Mouse (Mus musculus) lung, postnatal 0 days (tissue): ENCODE data around the gene Hpcal4. TPM values are rescaled to one million over a fixed set of nuclear protein-coding genes. Genes with fewer than 3 reads are reported as not detected.

Source experiments
- ATAC-seq: fragments of 200-750 bp; cut with Nextera tagmentation; 2 replicates; pipeline ENCODE4 v1.8.0; 2017; ENCODE audit warnings: moderate library complexity
- DNase-seq: peaks from one replicate; pipeline ENCODE4 v3.0.0-alpha.2; 2016; ENCODE audit warnings: low spot score
- H3K27ac ChIP-seq: fragments of 300-500 bp; sonication (generic); 2 replicates; pipeline ENCODE4 v1.5.1; 2014; ENCODE audit warnings: antibody characterized with exemption, mild to moderate bottlenecking, low read length, mixed read lengths
- H3K27me3 ChIP-seq: fragments of 300-500 bp; sonication (generic); replicated peaks from 2 replicates; pipeline ENCODE4 v1.6.1; 2014; ENCODE audit warnings: low read length, mixed read lengths; ENCODE audit not compliant: insufficient read depth
- H3K36me3 ChIP-seq: fragments of 300-500 bp; sonication (generic); 2 replicates; pipeline ENCODE4 v1.6.1; 2014; ENCODE audit warnings: low read length, mixed read lengths; ENCODE audit not compliant: insufficient read depth
- H3K4me1 ChIP-seq: fragments of 300-500 bp; sonication (generic); 2 replicates; pipeline ENCODE4 v1.6.1; 2014; ENCODE audit warnings: antibody characterized with exemption, low read depth, low read length, mixed read lengths; ENCODE audit not compliant: insufficient read depth
- H3K4me2 ChIP-seq: fragments of 300-500 bp; sonication (generic); replicated peaks from 2 replicates; pipeline ENCODE4 v1.6.1; 2014; ENCODE audit warnings: low read depth, mild to moderate bottlenecking, low read length, moderate library complexity, mixed read lengths
- H3K4me3 ChIP-seq: fragments of 300-500 bp; sonication (generic); 2 replicates; pipeline ENCODE4 v1.5.1; 2014; ENCODE audit warnings: low read depth, low read length
- H3K9ac ChIP-seq: fragments of 300-500 bp; sonication (generic); replicated peaks from 2 replicates; pipeline ENCODE4 v1.6.1; 2014; ENCODE audit warnings: low read depth, mild to moderate bottlenecking
- H3K9me3 ChIP-seq: fragments of 300-500 bp; sonication (generic); 2 replicates; pipeline ENCODE4 v1.6.1; 2016; ENCODE audit warnings: low read length, mixed read lengths
- CTCF ChIP-seq: IDR thresholded peaks from 2 replicates; pipeline ENCODE4 v1.5.1; 2016; ENCODE audit warnings: antibody characterized with exemption, mild to moderate bottlenecking
- EP300 ChIP-seq: IDR thresholded peaks from 2 replicates; pipeline ENCODE4 v1.6.1; 2016; ENCODE audit warnings: antibody characterized with exemption, mild to moderate bottlenecking, control low read depth
- WGBS: fragments of 180-500 bp; shearing (Covaris S2); extraction: QIAGEN DNeasy Blood & Tissue Kit; methylation state at CpG from one replicate; pipeline ENCODE4 v1.1.7; 2014; 5-methylcytosine and 5-hydroxymethylcytosine counted together
- polyA plus RNA-seq: library from polyadenylated mRNA; unstranded; fragments of >200 nt; fragmentation: Nextera tagmentation; extraction: Ambion mirVana; gene quantifications from 2 replicates; pipeline ENCODE4 v1.2.1, GENCODE M21; 2015

The Hpcal4 gene
- polyA plus RNA-seq, 1 experiment from 2014 or later: 0.20 TPM

DNA sequence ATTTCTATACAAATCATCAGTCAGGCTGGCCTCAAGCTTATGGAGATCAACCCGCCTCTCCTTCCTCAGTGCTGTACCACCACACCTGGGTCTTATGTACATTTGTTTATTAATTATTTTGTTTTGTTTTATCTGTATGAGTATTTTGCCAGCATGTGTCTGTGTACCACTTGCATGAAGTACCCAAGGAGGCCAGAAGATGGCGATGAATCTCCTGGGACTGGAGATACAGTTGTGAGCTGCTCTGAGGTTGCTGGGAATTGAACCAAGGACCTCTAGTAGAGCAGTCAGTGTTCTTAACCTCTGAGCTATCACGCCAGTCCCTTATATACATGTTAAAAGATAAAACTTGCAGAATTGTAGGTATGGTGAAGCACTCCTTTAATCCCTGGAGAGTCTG, 40.3 kb downstream of the Hpcal4 start:
- no peaks in the 10 kb centered on the region for H3K27me3 ChIP-seq
- TF ChIP-seq EP300 (no peak), CTCF (peak; percentile 60)
- no peak overlapping the region for H3K4me2 ChIP-seq
- no peak overlapping the region for H3K27ac ChIP-seq
- H3K4me1 ChIP-seq: peaks cover under 1% of the 10 kb centered on the region; the same call in 1 of the 2 replicates
- DNase-seq: peak; percentile 21
- ATAC-seq: no peak
- no peak overlapping the region for H3K4me3 ChIP-seq
- 56% methylated on average over 3 of the region's 3 CpGs for WGBS
- no peaks in the 10 kb centered on the region for H3K9me3 ChIP-seq
- H3K9ac ChIP-seq: no peak overlapping the region
- no peaks in the 10 kb centered on the region for H3K36me3 ChIP-seq

DNA sequence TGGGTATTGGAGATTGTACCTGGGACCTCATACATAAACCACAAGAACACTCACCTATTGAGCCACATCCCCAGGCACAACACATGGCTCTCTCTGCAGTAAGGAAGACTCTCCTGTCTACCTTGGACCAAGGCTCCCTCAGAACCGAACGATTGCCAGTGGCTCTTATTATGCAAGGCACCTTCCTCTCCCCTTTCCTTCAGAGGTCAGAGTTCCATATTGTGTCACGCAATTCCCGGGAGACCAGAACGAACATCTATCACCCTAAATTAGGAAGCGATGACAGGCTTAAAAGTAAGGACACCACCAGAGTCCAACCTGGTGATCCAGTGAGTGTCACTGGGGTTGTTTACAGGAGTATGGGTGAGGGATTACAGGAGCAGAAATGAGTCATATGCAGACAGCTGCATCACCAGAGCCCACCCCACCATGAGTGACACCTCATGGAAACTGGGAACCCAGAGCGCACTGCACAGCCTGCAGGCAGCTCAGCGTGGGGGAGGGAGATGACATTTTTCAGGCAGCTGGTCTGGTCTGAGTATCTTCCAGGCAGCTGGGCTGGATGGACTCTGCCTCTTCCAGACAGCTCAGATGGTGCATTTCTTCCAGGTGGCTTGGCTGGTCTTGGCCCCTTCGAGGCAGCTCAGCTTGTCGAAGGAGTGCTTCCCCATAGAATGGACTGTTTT, 42.8 kb downstream of the Hpcal4 start:
- Histone ChIP-seq H3K4me3 (no peak overlapping the region), H3K4me1 (peaks cover 5% of the 10 kb centered on the region; the same call in 1 of the 2 replicates), H3K9ac (no peak overlapping the region), H3K4me2 (no peak overlapping the region), H3K36me3 (no peaks in the 10 kb centered on the region), H3K27me3 (no peaks in the 10 kb centered on the region), H3K9me3 (no peaks in the 10 kb centered on the region), H3K27ac (no peak overlapping the region)
- WGBS: 36% methylated on average over 10 of the region's 10 CpGs
- peak; percentile 70 for DNase-seq
- ATAC-seq: peak; percentile 47
- TF ChIP-seq EP300: peak; percentile 56
- TF ChIP-seq CTCF: no peak

DNA sequence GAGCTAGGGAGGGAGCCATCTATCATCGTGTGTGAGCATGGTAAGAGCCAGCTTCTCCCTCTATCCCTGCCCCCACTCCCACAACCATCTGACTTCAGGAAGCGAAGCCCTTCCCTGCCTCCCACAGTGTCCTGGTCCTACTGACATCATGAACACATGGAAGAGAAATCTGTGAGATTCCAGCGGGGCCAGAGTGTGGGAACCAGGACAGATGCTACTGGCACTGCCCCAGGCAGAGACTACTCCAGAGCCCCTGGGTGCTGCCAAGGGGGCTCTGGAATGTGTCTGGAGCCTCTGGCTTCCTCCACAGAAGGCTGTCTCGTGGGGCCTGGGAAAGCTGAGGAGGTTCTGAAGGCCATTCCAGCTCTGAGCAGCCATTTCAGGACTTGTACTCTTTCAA, 44.7 kb downstream of the Hpcal4 start:
- Histone ChIP-seq H3K27me3 (no peaks in the 10 kb centered on the region), H3K4me2 (no peak overlapping the region), H3K9ac (no peak overlapping the region), H3K9me3 (no peaks in the 10 kb centered on the region), H3K27ac (peak overlapping the region; percentile 60; the same call in 1 of the 2 replicates), H3K36me3 (no peaks in the 10 kb centered on the region), H3K4me1 (peaks cover 5% of the 10 kb centered on the region; the same call in 1 of the 2 replicates), H3K4me3 (no peak overlapping the region)
- 24% methylated on average over 4 of the region's 4 CpGs for WGBS
- TF ChIP-seq EP300 (no peak), CTCF (no peak)
- peak; percentile 58 for ATAC-seq
- peak; percentile 72 for DNase-seq

DNA sequence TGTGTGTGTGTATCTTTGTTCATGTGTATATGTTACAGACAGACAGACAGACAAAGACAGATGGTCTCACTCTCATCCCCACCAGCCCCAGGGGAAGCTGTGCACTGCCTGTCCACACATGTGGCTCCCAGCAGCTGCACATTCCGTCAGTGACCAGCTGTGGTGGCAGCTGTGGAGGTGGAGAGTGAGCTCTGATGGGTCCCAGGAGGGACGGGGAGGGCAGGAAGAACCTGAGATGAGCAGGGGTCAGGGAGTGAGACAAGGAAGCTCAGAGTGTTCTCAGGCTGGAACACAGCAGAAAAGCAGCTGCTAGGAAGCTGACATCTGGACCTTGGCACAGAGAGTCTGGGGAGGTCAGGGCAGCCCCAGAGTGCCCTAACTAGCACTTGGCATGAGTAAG, 45.2 kb downstream of the Hpcal4 start:
- 32% methylated on average over 2 of the region's 2 CpGs for WGBS

DNA sequence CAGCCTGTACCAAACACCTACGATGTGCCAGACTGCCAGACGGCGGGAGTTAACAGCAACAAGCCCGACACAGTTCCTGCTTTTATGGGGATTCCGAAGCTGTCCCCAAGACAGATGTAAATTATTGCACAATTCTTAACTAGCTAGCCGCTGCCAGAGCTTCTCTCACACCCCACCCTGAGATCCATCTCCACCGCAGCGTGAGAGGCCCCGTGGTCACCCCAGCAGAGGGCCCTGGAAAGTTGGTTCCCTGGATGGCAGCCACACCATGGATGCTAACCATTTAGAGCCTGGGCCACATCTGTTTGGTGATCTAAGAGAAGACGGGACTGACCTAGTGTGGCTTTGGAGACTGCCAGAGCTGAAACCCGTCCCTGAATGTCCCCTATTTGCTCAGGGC, 46.1 kb downstream of the Hpcal4 start:
- H3K4me1 ChIP-seq: peaks cover 5% of the 10 kb centered on the region; the same call in 1 of the 2 replicates
- no peak overlapping the region; the same call in 1 of the 2 replicates for H3K27ac ChIP-seq
- no peak overlapping the region for H3K4me3 ChIP-seq
- ATAC-seq: peak; percentile 11
- peaks cover 10% of the 10 kb centered on the region for H3K27me3 ChIP-seq
- H3K9me3 ChIP-seq: no peaks in the 10 kb centered on the region
- no peak overlapping the region for H3K9ac ChIP-seq
- no peak for TF ChIP-seq CTCF
- no peak for TF ChIP-seq EP300
- H3K4me2 ChIP-seq: no peak overlapping the region
- 49% methylated on average over 11 of the region's 11 CpGs for WGBS
- H3K36me3 ChIP-seq: no peaks in the 10 kb centered on the region
- DNase-seq: peak; percentile 76

More for the DNA sequence above, 45.2 kb downstream of the Hpcal4 start:
- DNase-seq: peak; percentile 88
- peaks cover 5% of the 10 kb centered on the region; the same call in 1 of the 2 replicates for H3K4me1 ChIP-seq
- H3K36me3 ChIP-seq: no peaks in the 10 kb centered on the region
- no peak overlapping the region for H3K4me3 ChIP-seq
- H3K27me3 ChIP-seq: peaks cover 4% of the 10 kb centered on the region; the same call in 1 of the 2 replicates
- H3K4me2 ChIP-seq: no peak overlapping the region
- no peak overlapping the region for H3K9ac ChIP-seq
- peak; percentile 85 for ATAC-seq
- peak overlapping the region; percentile 60; the same call in 1 of the 2 replicates for H3K27ac ChIP-seq
- TF ChIP-seq CTCF (no peak), EP300 (peak; percentile 80; the same call in 1 of the 2 replicates)
- no peaks in the 10 kb centered on the region for H3K9me3 ChIP-seq

DNA sequence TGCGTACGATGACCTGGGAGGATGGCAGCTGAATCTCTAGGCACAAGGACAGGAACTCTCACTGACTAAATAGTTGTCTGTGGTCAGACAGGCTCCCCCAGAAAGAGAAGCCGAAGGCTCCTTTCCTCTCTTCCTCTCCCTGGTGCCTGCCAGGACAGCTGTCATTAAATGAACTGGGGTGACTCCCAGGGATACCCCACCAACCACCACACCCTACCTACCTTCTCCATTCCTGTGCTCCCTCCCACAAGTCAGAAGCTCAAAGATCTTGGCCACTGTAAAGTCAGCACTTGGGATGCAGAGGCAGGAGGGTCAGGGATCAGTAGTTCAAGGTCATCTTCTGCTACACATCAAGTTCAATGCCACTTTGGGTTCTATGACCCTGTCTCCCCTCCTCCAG, 49.8 kb downstream of the Hpcal4 start:
- H3K36me3 ChIP-seq: no peaks in the 10 kb centered on the region
- H3K4me3 ChIP-seq: no peak overlapping the region
- no peak for ATAC-seq
- H3K4me1 ChIP-seq: peaks cover 5% of the 10 kb centered on the region; the same call in 1 of the 2 replicates
- no peak overlapping the region for H3K9ac ChIP-seq
- H3K4me2 ChIP-seq: no peak overlapping the region
- no peaks in the 10 kb centered on the region for H3K9me3 ChIP-seq
- DNase-seq: no peak
- H3K27ac ChIP-seq: no peak overlapping the region
- peaks cover 11% of the 10 kb centered on the region for H3K27me3 ChIP-seq
- 78% methylated on average over 3 of the region's 3 CpGs for WGBS
- TF ChIP-seq EP300: no peak
- TF ChIP-seq CTCF: no peak
